Mouse (Mus musculus) intestine, embryonic 16.5 days (tissue): ENCODE results near the gene Itpk1. TPM values are rescaled to one million over a fixed set of nuclear protein-coding genes. Genes with fewer than 3 reads are reported as not detected.

Experiments used
- ATAC-seq: fragments of 200-750 bp; cut with Nextera tagmentation; 2 replicates; pipeline ENCODE4 v1.8.0; 2017; ENCODE audit warnings: moderate TSS enrichment, moderate library complexity
- H3K27ac ChIP-seq: fragments of 300-500 bp; sonication (generic); 2 replicates; pipeline ENCODE4 v1.5.1; 2014; ENCODE audit warnings: mild to moderate bottlenecking, low read length
- H3K27me3 ChIP-seq: fragments of 300-500 bp; sonication (generic); replicated peaks from 2 replicates; pipeline ENCODE4 v1.6.1; 2014; ENCODE audit warnings: low read length, control low read depth, mixed read lengths; ENCODE audit not compliant: control insufficient read depth, insufficient read depth
- H3K36me3 ChIP-seq: fragments of 300-500 bp; sonication (generic); 2 replicates; pipeline ENCODE4 v1.6.1; 2014; ENCODE audit warnings: low read length, control low read depth; ENCODE audit not compliant: control insufficient read depth, insufficient read depth
- H3K4me1 ChIP-seq: fragments of 300-500 bp; sonication (generic); 2 replicates; pipeline ENCODE4 v1.6.1; 2014; ENCODE audit warnings: low read length, control low read depth, mixed read lengths; ENCODE audit not compliant: control insufficient read depth, insufficient read depth
- H3K4me2 ChIP-seq: fragments of 300-500 bp; sonication (generic); 2 replicates; pipeline ENCODE4 v1.6.1; 2014; ENCODE audit warnings: low read depth, low read length, control low read depth
- H3K4me3 ChIP-seq: fragments of 300-500 bp; sonication (generic); 2 replicates; pipeline ENCODE4 v1.5.1; 2014; ENCODE audit warnings: mild to moderate bottlenecking, low read length
- H3K9ac ChIP-seq: fragments of 300-500 bp; sonication (generic); 2 replicates; pipeline ENCODE4 v1.6.1; 2014; ENCODE audit warnings: low read depth, low read length
- H3K9me3 ChIP-seq: fragments of 300-500 bp; sonication (generic); 2 replicates; pipeline ENCODE4 v1.6.1; 2016; ENCODE audit warnings: low read length, control low read depth; ENCODE audit not compliant: control insufficient read depth
- WGBS: fragments of 180-500 bp; shearing (Covaris S2); extraction: QIAGEN DNeasy Blood & Tissue Kit; methylation state at CpG from one replicate; pipeline ENCODE4 v1.1.7; 2014; 5-methylcytosine and 5-hydroxymethylcytosine counted together
- polyA plus RNA-seq: library from polyadenylated mRNA; unstranded; fragments of >200 nt; fragmentation: Nextera tagmentation; extraction: Ambion mirVana; gene quantifications from 2 replicates; pipeline ENCODE4 v1.2.1, GENCODE M21; 2015

Gene Itpk1
- polyA plus RNA-seq, 1 experiment from 2014 or later: 51.4 TPM

DNA sequence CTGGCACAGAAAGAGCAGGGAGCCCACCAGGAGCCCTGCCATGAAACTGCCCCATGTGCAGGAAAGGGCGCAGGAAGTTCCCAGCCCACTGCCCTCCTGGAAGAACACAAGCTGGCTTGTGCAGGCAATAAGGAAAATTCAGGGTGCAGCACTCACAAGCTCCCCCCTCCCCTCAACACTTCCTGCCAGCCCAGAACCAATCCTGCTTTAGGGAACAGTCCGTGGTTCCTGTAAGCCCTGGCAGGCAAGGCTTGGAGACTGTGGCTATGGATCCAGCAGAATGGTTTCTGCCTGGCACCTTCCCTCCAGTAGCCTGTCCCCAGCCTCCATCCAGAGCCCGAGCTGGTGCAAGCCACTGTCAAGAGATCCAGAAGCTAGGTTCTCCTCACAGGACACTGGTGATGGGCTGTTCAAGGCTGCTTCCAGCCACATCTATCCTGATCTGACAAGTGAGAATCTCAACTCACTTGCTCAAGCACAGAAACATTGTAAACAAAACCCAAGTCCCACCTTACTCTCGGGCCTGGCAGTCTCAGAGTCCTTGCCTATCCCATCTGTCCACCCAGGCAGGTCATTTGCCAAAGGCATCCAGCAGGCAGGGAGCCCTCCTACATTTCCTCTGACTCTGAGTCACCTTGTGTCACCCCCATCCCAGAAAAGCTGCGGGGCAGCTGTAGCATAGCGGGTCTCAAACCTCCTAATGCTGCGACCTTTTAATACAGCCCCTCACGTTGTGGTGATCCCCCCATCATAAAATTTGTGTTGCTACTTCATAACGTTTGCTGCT lies 102.3 kb downstream of the Itpk1 start:
- 61% methylated on average over 9 of the region's 9 CpGs for WGBS
- peaks cover 6% of the 10 kb centered on the region; the same call in 1 of the 2 replicates for H3K9me3 ChIP-seq
- H3K9ac ChIP-seq: peak overlapping the region; percentile 23; the same call in 1 of the 2 replicates
- peak overlapping the region; percentile 61; the same call in 1 of the 2 replicates for H3K27ac ChIP-seq
- no peak for ATAC-seq
- no peaks in the 10 kb centered on the region for H3K27me3 ChIP-seq
- peaks cover 38% of the 10 kb centered on the region for H3K4me1 ChIP-seq
- peaks cover 4% of the 10 kb centered on the region for H3K36me3 ChIP-seq
- no peak overlapping the region for H3K4me2 ChIP-seq
- H3K4me3 ChIP-seq: no peak overlapping the region

DNA sequence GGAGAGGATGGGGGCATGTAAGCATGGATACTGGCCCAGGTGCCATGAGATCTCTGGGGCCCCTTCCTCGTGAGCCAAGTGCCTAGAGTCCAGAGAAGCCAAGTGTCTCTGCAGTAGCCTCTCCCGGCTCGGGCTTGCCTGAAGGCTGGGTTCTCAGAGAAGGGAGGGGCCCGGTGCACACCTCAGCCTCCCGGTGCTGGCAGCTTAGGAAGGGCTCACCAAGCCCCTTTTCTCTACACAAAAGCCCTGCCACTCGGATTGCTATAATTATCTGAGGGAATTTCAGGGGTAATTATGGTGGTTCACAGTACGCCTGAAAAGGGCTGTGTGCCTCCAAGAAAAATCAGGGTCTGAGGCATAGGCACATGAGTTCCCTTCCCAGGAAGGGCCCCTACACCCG lies 102.9 kb downstream of the Itpk1 start:
- no peak for ATAC-seq
- Histone ChIP-seq H3K4me2 (no peak overlapping the region), H3K36me3 (peaks cover 4% of the 10 kb centered on the region), H3K9ac (peak overlapping the region; percentile 23; the same call in 1 of the 2 replicates), H3K4me3 (no peak overlapping the region), H3K9me3 (peaks cover 6% of the 10 kb centered on the region; the same call in 1 of the 2 replicates), H3K27ac (peak overlapping the region; percentile 61), H3K4me1 (peaks cover 43% of the 10 kb centered on the region), H3K27me3 (no peaks in the 10 kb centered on the region)
- 49% methylated on average over 8 of the region's 8 CpGs for WGBS

DNA sequence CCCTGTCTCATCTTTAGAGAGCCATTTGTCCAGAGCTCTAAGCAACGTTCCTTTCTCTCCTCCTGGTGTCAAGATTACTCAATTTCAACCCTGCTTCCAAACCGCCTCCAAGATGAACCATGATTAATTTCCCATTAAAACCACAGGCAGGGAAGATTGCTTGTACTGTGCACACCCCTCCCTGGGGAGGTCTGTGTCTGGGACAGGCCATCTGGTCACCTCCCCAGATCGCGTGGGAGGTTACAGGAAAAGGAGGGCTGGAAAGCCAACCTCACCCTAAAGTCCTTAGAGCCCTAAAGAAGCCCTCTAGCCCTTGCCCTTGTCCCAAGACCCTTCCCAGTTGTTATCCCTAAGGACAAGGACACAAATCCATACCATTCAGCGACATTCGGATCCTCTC lies 104.4 kb downstream of the Itpk1 start:
- Histone ChIP-seq H3K36me3 (peaks cover 4% of the 10 kb centered on the region), H3K4me3 (no peak overlapping the region), H3K27me3 (no peaks in the 10 kb centered on the region), H3K9ac (no peak overlapping the region), H3K4me1 (peaks cover 43% of the 10 kb centered on the region), H3K4me2 (no peak overlapping the region), H3K27ac (no peak overlapping the region), H3K9me3 (peaks cover 6% of the 10 kb centered on the region; the same call in 1 of the 2 replicates)
- ATAC-seq: no peak
- 74% methylated on average over 6 of the region's 6 CpGs for WGBS

DNA sequence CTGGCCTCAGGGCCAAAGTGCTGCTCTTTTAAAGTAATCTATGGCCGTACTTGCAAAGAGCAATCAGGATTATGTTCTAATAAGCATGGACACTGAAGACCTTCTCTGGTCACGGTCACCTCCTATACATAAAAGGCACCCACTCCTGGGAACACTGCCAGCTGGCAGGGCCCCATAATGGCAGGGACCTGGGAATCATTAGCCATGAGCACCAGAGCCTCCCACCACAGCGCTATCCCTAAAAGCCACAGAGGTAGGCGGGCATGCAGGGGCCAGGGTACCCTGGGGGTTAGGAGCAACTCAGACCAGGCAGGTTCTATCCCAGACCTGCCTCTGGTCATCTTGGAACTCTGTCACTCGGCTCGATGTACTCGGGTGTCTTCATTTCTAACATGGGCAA lies 104.9 kb downstream of the Itpk1 start:
- Histone ChIP-seq H3K9me3 (peaks cover 6% of the 10 kb centered on the region; the same call in 1 of the 2 replicates), H3K9ac (peak overlapping the region; percentile 7; the same call in 1 of the 2 replicates), H3K27ac (peak overlapping the region; percentile 23), H3K4me1 (peaks cover 43% of the 10 kb centered on the region), H3K36me3 (peaks cover 4% of the 10 kb centered on the region), H3K4me2 (no peak overlapping the region), H3K27me3 (no peaks in the 10 kb centered on the region), H3K4me3 (no peak overlapping the region)
- peak; percentile 39 for ATAC-seq
- 72% methylated on average over 7 of the region's 7 CpGs for WGBS

DNA sequence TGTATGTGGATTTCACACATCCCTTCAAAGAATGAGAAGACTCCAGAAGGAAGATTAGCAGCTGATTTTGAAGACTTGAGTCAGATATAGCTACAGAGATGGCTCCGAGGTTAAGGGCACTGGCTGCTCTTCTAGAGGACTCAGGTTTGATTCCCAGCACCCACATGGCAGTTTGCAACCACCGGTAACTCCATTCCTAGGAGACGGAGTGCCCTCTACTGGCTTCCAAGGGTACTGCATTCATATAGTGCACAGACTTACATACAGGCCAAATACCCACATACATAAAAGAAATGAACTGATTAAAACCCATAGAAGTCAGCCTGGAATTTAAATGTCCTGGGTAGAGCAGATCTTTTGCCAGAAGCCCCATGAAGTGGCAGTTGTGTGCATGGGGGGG lies 106.2 kb downstream of the Itpk1 start:
- Histone ChIP-seq H3K4me1 (peaks cover 52% of the 10 kb centered on the region), H3K27me3 (no peaks in the 10 kb centered on the region), H3K4me3 (no peak overlapping the region), H3K27ac (no peak overlapping the region), H3K9ac (no peak overlapping the region), H3K9me3 (peaks cover 6% of the 10 kb centered on the region; the same call in 1 of the 2 replicates), H3K36me3 (peaks cover 4% of the 10 kb centered on the region), H3K4me2 (no peak overlapping the region)
- no peak for ATAC-seq
- 92% methylated on average over 3 of the region's 3 CpGs for WGBS

DNA sequence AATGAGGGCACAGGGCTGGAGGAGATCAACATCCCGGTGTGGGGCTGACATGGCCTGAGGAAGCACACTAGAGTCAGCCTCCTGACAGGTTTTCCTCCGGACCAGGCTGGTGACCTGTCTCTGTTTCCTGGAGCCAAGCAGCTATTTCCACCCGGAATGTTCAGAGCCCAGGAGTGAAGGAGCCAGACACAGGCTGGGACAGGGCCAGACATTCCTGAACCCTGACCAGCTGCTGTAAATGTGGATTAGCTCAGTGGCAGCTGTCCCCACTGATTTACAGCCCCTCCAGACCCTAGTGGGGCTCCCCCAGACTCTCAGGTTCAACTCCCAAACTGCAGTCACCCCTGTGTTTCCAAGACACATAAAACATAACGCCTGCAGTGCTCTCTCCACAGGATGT lies 107.3 kb downstream of the Itpk1 start:
- no peaks in the 10 kb centered on the region for H3K27me3 ChIP-seq
- peaks cover 53% of the 10 kb centered on the region for H3K4me1 ChIP-seq
- peaks cover 6% of the 10 kb centered on the region; the same call in 1 of the 2 replicates for H3K9me3 ChIP-seq
- no peak overlapping the region for H3K4me2 ChIP-seq
- H3K9ac ChIP-seq: no peak overlapping the region
- no peak overlapping the region for H3K4me3 ChIP-seq
- WGBS: 27% methylated on average over 4 of the region's 4 CpGs
- ATAC-seq: peak; percentile 51
- peak overlapping the region; percentile 16; the same call in 1 of the 2 replicates for H3K27ac ChIP-seq
- peaks cover 4% of the 10 kb centered on the region for H3K36me3 ChIP-seq

DNA sequence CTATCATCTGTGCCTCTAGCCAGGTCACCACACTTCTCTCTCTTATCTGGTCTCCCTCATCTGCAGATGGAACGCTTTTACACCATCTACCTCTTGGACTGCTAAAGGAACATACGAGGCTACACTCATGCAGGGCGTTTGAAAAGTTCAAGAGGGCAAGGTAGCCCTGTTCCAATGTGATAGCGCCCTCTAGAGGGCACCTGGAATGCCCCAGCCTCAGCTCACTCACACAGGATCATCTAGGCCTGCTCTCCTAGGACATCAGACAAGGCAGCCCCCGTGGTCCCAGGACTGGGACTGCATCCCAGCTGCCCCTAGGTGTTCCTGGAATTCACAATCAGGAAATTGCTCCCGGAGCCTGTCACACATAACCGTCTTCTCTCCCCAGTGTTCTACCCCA lies 108.3 kb downstream of the Itpk1 start:
- no peak overlapping the region for H3K27ac ChIP-seq
- H3K9ac ChIP-seq: no peak overlapping the region
- 70% methylated on average over 7 of the region's 7 CpGs for WGBS
- H3K4me3 ChIP-seq: no peak overlapping the region
- H3K36me3 ChIP-seq: peaks cover 4% of the 10 kb centered on the region
- H3K27me3 ChIP-seq: no peaks in the 10 kb centered on the region
- H3K4me2 ChIP-seq: no peak overlapping the region
- H3K9me3 ChIP-seq: peaks cover 6% of the 10 kb centered on the region; the same call in 1 of the 2 replicates
- ATAC-seq: no peak
- H3K4me1 ChIP-seq: peaks cover 45% of the 10 kb centered on the region

DNA sequence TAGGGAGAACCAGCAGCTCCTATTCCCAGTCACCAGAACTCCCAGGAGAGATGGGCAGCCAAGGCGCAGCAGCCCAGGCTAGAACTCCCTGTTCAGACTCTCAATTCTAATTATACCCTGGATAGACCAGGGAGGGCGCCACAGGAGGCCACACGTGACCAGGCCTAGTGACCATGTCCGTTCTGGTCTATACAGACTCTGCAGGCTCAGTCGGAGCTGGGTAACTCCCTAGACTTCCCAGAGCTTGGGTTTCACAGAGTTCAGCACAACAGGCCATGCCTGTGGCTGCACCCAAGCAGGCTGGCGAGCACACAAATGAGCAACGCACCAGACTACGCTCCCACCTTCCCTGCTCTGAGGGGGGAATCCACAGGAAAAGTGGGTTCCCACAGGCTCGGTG lies 110.1 kb downstream of the Itpk1 start:
- H3K36me3 ChIP-seq: peaks cover 4% of the 10 kb centered on the region
- H3K4me2 ChIP-seq: no peak overlapping the region
- WGBS: 79% methylated on average over 9 of the region's 9 CpGs
- no peak overlapping the region for H3K9ac ChIP-seq
- peak overlapping the region; percentile 49; the same call in 1 of the 2 replicates for H3K27ac ChIP-seq
- no peaks in the 10 kb centered on the region for H3K27me3 ChIP-seq
- peaks cover 6% of the 10 kb centered on the region; the same call in 1 of the 2 replicates for H3K9me3 ChIP-seq
- no peak overlapping the region for H3K4me3 ChIP-seq
- H3K4me1 ChIP-seq: peaks cover 37% of the 10 kb centered on the region
- ATAC-seq: no peak

DNA sequence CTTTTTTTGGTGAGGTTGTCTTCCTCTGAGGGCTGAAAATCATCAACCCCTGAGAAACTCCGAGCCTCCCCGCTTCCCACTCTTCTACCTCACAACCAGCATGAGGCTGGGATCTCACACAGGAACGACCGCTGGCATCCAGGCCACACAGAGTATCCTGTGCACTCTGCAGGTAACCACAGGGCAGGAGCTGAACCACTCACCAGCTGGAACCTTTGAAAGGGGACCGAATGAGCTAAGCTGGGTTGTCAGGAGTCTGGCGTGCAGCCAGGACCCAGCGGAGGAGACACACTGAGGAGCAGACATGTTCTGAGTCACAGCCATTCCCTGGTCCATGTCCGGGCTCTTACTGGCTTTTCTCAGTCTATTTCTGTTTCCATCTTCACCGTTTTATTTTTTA lies 111.0 kb downstream of the Itpk1 start:
- no peaks in the 10 kb centered on the region for H3K27me3 ChIP-seq
- peaks cover 5% of the 10 kb centered on the region; the same call in 1 of the 2 replicates for H3K9me3 ChIP-seq
- H3K4me1 ChIP-seq: peaks cover 34% of the 10 kb centered on the region
- peaks cover 3% of the 10 kb centered on the region for H3K36me3 ChIP-seq
- H3K27ac ChIP-seq: peak overlapping the region; percentile 65; the same call in 1 of the 2 replicates
- no peak overlapping the region for H3K9ac ChIP-seq
- 48% methylated on average over 9 of the region's 9 CpGs for WGBS
- no peak for ATAC-seq
- H3K4me2 ChIP-seq: no peak overlapping the region
- no peak overlapping the region for H3K4me3 ChIP-seq
